Mouse (Mus musculus) cerebellum, adult 9-11 months (tissue): ENCODE measurements around the gene Mks1.
"Not testable (repeated sequence)": the region's sequence is repeated elsewhere in the genome, so short reads cannot be mapped to it uniquely, and the experiment has no call there.

Experiments used
- DNase-seq: peaks from one replicate; pipeline ENCODE4 v3.0.0; 2022

Gene Mks1

DNA sequence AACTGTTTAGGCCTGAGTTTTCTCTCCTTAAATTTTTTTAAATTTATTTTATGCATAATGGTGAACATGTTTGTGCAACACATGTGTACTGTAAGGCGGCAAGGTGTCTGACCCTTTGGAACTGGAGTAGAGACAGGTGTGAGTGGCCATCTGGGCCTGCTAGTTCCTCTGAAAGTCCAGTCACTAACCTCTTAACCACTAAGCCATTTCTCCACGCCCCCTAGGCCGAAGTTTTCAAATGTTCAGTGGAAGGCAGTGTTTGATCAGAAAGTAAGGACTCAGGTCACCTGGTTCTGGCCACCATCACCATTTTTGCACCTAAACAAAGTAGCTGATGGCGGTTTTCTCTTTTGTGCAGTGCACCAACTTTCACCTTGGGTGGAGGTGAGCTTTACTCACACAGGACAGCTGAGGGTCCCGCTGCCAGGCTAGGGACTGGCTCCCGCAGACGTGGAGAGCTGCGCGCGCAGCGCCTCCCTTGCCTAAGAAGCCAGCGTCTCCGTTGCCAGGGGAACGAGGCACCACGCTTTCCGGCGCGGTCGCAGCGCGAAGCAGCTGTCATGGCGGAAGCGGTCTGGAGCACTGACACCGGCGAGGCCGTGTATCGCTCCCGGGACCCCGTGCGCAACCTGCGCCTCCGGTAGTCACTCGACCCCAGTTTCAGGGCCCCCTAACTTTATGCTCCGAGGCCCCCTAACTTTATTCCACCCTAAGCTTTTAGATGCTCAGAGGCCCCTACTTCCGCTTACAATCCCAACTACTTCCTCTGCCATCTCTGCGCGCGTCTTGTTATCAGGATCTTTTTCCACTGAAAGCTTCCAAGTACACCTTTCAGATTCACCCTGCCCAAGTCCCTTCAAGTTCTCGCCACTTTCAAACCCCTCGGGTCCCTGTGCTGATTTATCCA, at the start of gene Mks1:
TSS of gene Mks1 (plus strand) at position 526 of the 907 bp plus-strand sequence.
- DNase-seq, result peak; percentile 86

DNA sequence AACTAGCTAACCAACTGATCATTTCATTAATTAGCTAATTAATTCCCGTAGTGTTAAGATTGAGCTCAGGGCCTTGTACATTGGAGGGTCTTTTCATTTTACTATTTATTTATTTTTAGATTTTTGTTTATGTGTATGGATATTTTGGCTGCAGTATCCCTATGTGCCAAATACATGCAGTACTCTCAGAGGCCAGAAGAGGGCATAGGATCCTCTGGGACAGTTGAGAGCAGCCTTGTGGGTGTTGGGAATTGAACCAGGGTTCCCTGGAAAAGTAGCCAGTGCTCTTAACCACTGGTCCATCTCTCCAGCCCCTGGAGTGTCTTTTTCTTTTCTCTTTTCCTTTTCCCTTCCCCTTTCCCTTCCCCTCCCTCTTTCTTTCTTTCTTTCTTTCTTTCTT, 47.6 kb upstream of the Mks1 start:
- DNase-seq, result no peak

DNA sequence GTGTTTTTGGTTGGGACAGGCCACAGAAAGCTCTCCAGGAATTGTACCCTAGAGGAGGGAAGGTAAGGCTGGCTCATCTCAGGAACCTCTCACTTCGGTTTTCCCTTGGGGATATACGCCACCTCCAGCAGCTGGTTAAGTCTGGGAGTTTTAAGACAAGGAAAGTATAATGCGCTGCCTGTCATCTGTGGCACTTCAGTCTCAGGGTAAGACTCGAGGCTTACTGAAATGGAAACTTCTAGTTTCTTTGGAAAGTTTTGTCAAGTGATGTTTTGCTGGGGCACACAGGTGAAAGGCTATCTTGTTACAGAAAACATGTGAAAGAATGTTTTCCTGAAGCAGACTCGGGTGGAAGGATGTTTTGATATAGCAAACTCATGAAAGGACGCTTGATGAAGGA, 45.6 kb upstream of the Mks1 start:
- DNase-seq, result no peak

DNA sequence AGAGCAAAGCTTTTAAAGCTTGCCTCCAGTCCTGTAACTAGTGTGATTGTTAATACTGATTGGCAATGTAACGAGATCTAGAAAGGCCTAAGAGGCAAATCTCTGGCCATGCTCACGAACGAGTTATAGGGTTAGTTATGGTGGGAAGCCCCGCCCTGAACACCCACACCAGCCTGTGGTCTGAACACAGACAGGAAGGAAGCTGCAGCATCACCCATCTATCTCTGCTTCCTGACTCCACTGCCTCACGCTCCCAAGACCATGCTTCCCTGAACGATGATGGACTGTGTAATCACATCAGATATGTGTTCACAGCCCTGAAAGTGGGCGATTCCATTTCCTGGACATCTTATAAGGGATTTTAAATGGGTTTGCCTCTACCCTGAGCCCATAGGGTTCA, 44.8 kb upstream of the Mks1 start:
- DNase-seq, result no peak

DNA sequence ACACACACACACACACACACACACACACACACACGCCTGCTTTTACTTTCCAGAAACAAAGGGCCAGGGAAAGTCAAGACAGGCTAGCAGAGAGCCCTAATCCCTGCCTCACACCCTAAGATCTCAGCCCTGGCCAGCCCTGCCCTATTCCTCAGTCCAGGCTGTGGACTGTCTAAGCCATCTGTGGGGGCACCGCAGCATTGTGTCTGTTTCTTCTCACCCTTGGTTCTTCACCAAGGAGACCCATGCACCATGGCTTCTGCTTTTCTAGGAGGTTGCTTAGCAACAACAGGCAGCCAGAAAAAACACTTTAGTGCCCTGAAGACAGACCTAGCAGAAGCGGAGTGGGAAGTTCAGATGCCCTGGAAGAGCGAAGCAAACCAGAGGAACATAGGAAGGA, 41.6 kb upstream of the Mks1 start:
- no peak for DNase-seq

DNA sequence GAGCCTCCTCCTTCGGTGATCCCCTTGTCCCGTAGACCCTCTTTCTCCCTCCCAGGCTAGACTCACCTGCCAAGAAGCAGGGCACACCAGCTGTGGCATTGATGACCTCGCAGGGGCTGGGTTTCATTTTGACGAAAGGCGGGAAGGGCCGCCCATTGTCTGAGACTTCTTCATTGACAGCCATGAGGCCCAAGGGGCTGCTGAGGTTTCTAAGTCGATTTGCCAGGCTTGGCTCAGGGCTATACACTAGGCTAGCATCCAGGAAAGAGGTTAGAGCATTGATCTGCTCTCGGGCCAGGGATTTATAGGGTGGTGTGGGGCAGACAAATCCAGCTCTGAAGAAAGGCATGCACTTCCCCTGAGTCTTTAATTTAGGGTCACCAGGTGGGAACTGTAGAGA, 38.2 kb upstream of the Mks1 start:
- no peak for DNase-seq

DNA sequence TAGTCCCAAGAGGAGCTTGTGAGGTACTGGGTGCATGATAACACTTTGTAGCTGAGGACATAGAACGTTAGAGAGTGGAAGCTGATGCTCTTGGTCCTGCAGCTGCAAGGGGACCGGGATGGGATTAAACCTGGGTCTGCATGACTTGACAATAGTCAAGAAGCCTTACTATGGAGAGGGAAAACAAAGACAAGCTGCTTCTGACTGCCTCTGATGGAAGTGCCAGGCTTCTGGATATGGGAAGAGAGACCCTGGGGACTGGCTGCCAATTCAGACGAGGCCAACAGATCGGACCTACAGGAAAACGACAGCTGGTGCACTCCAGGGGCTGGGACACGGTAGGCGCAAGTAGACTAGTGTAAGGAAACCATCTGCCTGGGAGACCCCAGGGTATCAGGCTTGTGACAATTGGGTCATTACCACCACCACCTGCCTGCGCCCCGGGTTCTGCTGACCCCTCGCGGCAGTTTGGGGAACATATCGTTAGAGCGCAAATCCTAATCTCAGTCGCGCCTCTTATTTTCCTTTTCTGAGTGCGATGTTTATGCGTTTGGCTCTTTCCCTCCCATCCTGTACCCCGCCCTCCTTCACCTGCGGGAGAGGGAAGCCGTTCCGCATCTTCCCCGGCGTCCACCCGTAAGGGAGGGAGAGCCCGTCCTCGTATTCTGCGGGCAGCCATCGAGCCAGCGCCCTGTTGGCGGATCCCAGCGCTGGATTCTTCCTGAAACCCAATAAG, 36.1 kb upstream of the Mks1 start:
- DNase-seq, result peak; percentile 87

DNA sequence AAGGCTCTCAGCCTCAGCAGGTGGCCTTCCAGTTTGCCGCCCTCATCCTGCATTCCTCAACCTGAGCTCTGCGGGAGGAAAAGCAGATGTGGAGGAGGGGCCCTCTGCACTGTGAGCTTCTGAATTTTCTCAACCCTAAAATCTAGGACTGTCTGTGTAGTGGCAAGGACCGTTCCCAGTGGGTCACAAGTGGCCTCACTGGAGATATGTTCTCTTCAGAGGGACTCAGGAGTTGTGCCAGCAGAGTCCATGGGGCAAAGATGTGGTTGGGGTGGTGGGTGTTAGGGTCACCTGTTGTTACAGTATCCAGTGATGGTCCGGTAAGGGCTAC, 35.6 kb upstream of the Mks1 start:
- DNase-seq, result no peak

DNA sequence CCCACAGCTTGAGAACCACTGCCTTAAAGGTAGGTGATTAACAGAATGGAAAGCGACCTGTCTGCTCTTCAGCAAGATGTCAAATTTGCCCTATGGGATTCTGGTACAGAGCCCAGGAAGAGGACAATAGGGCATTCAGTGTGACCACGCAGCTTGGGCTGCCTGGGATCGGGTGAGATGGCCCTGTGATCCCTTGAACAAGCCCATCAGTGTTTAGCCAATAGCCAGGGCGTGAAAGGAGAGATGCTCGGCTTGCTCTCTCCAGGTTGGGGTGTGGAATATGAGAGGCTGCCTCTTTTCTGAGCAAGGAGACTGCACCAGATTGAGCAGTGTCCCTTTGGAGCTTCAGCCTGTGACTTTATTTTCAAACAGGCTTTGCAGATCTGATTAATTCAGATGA, 31.5 kb upstream of the Mks1 start:
- no peak for DNase-seq

DNA sequence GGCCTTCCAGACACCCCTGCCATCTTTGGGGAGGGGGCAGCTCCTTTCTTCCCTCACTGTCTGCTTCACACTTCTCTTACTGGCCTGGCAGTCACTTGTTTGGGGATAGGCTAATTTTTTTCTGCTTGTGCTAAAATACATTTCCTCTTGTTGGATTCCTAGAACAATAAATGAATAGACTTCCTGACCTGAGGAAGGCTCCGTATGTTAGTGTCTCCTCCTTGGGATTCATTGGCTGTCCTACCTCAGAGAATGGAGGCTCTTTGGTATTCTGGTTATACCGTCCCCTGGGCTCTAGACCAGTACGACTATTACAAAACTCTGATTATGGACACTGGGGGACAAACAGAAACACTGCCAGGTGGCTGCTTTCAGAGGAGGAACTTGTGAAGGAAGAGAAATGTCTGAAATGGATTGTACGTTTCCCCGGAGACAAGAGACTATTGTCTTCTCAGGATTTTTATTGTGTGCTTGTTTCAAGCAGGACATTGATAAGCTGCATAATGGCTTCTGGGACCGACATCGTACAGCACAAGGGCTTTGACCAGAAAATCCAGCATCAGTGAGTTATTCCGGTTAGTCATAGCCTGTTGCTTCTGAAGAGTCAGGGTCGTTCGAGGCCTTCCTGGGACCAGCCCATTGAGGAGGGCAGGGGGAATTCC, 24.6 kb upstream of the Mks1 start, which contains the start of gene Lpo:
TSS of gene Lpo (minus strand) at position 51 of the 662 bp plus-strand sequence.
- DNase-seq, result peak; percentile 8

DNA sequence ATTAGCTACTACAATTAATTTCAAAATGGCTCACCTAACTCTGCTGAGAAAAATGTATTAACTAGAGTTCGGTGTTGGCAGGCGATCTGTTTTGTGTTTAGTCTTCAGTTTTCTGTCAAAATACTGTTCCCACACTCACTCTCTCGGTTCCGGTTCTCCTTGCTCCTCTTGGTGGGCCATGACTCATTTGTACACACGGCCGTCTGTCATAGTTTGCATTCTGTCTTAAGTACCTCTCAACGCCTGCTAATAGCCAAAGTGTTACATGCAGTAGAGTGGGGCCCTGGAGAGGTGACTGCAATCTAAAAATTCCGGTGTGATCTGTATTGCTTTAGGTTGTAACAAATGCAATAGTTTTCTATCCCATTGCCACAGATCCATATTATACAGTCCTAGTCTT, 12.3 kb upstream of the Mks1 start:
- DNase-seq, result no peak

DNA sequence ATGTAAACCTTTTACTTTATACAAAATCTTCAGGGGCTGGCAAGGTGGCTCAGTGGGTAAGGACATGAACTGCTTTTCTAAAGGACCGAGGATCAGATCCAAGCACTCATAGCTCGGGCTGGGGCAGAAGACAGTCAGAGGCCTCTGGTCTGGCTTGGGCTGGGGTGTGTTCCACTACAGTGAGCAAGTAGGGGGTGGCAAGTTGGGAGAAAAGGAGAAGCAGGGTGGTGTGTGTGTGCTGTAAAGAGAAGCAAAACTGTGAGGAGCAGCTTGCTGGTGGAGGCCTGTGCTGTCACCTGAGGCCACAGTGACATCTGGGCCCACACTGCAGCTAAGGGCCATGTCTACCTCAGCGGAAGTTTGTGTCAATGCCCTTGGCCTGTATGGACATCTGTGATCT, 11.6 kb upstream of the Mks1 start:
- DNase-seq, result no peak

DNA sequence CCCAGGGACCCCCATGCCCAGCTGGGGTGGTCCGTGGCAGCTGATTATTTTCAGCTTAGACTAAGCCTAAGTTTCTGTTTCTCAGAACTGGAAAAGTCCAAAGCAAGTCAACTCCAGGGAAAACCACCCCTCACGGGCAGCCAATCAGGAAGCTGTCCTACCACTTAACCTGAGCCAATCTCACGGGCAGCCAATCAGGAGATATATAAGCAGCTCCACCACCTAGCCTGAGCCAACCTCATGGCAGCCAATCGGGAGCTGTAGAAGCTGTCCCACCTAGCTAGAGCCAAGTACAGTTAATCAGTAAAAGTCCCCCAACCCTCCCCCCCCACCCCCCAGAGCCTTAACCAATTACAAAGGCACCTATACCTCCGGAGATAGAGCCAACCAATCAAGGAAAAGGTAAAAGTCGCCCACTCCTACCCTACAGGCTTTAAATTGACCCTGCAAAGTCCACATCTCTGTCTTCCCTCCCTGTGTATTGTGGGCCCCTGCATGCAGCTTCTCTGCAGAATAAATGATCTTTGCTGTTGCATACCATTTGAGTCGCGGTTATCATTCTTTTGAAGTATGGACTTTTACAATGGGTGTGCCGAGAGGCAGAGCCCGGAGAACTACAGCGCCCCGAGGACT, 5.9 kb upstream of the Mks1 start:
- DNase-seq, result no peak

DNA sequence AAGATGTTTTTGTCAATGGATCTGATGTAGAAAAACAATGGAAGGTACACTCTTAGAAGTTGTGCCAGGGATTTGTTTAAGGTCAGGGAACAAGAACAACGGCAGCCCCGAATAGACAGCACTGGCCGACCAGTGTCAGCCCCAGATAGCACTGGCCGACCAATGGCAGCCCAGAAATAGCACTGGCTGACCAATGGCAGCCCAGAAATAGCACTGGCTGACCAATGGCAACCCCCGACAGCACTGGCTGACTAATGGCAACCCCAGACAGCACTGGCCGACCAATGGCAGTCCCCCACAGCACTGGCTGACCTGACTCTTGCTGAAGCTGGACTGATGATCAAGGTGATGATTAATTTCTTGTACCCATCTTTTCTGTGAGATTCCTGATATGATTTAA, 5.1 kb upstream of the Mks1 start:
- DNase-seq, result no peak

DNA sequence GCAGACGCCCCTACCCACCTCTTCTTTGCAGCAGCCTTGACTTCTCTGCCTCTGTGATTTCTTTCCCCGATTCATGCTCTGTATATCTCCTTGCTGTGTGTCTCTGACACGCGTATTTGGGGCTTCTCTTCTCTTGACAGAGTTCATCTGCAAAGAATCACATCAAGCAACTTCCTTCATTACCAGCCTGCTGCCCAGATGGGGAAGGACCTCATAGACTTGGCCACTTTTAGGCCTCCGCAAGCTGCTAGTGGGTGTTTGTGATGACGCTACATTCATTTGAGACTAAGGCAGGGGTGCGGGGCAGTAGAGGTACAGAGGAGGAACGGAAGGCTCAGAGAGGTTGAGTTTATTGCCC, 561 bp downstream of the Mks1 start:
- peak; percentile 8 for DNase-seq

DNA sequence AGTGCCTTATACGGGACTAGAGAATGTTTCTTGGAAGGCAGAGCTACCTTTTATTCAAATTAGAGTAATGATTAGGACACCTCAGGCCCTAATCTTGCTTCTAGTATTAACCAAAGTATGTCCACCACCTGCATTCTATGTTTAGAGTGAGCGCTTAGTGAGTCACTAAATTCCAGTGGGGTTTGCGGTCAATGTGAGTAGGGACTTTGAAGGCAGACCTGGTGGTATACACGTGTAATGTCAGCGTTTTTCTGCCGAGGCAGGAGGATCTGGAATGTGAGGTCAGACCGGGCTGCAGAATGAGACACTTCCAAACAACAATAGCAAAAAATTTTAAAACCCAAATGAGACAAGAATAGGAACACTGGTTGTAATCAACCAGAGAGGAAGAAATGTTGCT, 1.5 kb downstream of the Mks1 start:
- DNase-seq, result no peak

DNA sequence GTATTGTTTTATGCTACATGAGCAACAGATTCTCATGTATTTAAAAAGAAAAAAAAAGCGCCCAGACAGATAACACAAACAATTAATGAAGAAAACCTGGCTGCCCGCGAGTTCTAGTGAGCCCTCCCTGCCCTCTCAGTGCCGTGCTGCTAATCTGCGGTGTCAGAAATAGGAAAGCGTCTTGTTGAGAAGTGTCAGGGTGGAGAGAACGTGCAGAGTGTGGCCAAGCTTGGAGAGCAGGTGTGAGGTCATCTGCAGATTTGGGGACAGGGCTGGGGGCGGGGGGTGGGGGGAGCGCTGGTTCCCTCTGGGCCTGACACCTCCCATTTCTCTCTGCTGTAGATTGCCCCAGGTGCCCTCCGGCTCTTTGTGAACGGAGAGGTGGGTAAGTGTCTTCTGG, 6.3 kb downstream of the Mks1 start:
- DNase-seq, result no peak

DNA sequence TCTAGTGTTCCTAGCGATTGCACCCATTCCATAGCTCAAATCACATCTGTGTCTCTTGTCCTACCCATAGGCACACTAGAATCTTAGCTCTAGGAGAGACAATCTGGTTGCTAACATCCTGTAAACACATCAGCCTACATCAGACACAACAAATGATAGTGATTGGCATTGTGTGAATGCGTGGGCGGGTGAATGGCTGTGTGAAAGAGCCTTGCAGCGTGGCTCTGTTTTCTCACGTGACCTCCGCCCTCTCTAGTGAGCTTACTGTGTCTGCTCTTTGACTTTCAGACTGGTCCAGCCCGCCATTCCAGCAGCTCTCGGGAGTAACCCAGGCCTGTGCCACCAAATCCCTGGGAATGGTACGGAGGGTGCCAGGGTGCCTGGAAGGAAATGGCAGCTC, 7.4 kb downstream of the Mks1 start:
- DNase-seq, result no peak

DNA sequence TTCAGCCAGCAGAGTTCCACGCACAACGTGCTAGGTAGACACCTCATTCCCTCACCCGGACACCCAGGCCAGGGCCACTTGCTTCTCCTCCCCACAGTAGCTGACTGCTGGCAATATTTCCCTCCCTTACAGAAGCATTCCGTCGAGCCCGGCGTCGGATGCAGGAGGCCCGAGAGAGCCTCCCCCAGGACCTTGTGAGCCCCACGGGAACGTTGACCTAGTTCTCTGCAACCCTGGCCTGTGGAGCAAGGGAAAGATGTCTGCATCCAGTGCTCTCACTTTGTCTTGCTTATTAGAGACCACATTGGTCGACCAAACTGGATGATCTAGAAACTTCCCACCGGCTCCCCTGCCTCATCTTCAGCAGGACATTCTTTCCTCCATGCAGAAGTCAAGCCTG, 9.8 kb downstream of the Mks1 start:
- DNase-seq, result no peak

DNA sequence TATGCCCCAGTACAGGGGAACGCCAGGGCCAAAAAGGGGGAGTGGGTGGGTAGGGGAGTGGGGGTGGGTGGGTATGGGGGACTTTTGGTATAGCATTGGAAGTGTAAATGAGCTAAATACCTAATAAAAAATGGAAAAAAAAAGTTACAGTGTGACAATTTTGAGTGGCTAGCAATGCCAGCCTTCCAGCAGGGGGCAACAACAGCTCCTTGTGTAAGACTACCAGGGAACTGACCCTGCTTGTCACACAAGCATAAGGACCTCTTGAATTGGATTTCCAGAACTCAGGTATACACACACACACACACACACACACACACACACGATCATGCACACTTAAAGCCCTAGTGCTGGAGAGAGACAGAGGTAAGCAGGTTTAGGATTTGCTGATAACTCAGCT, 13.9 kb downstream of the Mks1 start:
- DNase-seq, result not testable (repeated sequence)

DNA sequence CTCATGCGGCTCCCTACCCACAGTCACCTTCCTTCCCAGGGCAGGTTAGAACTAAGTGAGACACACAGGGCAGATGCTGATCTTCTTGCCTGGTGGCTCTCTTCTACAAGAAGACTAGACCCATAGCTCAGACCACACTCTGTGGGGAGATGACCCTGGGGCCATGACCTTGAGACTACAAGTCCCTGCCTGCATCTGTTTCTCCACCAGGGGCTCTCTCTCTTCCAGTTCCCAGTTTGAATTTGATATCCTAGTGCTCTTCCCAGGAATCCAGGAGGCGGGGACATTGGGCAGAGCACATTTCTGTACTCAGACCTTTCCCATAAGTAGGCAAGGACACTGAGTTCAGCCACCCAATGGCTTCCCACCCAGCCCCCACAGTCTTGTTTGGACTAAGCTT, 17.1 kb downstream of the Mks1 start:
- DNase-seq, result no peak

DNA sequence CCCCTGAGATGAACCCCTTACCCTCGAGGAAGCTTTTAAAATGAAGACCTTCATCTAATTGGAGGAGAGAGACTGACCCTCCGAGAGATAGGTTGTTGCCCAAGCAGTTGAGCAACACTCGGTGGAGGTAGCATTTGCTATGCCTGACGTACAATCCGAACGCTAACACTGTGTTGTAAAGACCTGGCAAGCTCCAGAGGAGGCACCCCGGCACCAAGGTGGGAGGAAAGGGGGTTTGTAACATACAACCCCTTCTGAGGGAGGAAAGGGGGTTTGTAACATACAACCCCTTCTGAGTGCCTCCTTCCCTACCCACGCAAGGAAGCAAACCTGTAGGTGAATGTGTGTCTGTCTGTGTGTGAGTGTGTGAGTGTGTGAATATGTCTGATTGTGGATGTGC, 18.8 kb downstream of the Mks1 start:
- no peak for DNase-seq

DNA sequence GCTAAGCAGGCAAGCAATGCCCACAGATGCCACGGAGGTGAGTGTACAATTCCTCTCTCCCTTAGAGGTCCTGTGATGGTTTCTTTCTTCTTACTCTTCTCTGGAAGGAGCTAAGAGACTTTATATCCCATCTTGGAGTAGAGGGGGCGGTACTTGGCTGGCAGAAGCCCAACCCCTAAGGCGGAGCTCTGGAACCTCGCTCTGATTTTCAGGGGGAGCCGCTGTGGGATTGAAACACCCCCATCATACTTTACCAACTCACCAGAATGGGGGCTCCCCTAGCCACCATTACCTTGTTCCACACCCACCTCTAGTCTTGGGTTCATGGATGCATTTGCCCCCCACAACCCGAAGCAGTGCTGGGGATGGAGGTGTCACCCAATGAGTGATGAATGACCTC, 22.4 kb downstream of the Mks1 start, which contains the start of gene Epx:
TSS of gene Epx (minus strand) at position 101 of the 400 bp plus-strand sequence.
- no peak for DNase-seq
